Mouse (Mus musculus) MEL (cell line): ENCODE results near the gene Ctsa. TPM values are rescaled to one million over a fixed set of nuclear protein-coding genes. Genes with fewer than 3 reads are reported as not detected.
A peak's percentile ranks its signal among the peaks of the same experiment; 100 is the strongest.

Experiments used
- DNase-seq: peaks from one replicate; pipeline ENCODE4 v3.0.0; 2011; ENCODE audit warnings: low read depth, low spot score
- H3K27ac ChIP-seq: 2 replicates; pipeline ENCODE4 v1.5.1; 2012; ENCODE audit warnings: low read depth, mild to moderate bottlenecking, control low read depth, low read length, moderate library complexity; ENCODE audit not compliant: control insufficient read depth
- H3K27me3 ChIP-seq, 2 experiments: fragments of 150-350 bp in 1 of 2; sonication (generic) in 1 of 2; 2 replicates each; pipeline ENCODE4 v1.6.1; 2012; ENCODE audit warnings: low read length in 2 of 2, mild to moderate bottlenecking in 2 of 2, improper control_type of control experiment in 1 of 2, moderate library complexity in 1 of 2; ENCODE audit not compliant: insufficient read depth in 2 of 2, control insufficient read depth in 1 of 2
- H3K36me3 ChIP-seq, 2 experiments: 2 replicates each; pipeline ENCODE4 v1.6.1; 2012 to 2014; ENCODE audit warnings: low read length in 2 of 2, improper control_type of control experiment in 1 of 2, inconsistent platforms in 1 of 2, mild to moderate bottlenecking in 1 of 2; ENCODE audit not compliant: insufficient read depth in 2 of 2, control insufficient read depth in 1 of 2
- H3K4me1 ChIP-seq, 2 experiments: fragments of 150-350 bp in 1 of 2; sonication (generic) in 1 of 2; 2 replicates each; pipeline ENCODE4 v1.6.1; 2012; ENCODE audit warnings: low read length in 2 of 2, improper control_type of control experiment in 1 of 2, mild to moderate bottlenecking in 1 of 2; ENCODE audit not compliant: insufficient read depth in 2 of 2, control insufficient read depth in 1 of 2
- H3K4me3 ChIP-seq, 2 experiments: fragments of 150-350 bp in 1 of 2; sonication (generic) in 1 of 2; 2 replicates each; pipeline ENCODE4 v1.5.1; 2012; ENCODE audit warnings: low read depth in 2 of 2, low read length in 2 of 2, mild to moderate bottlenecking in 2 of 2, moderate library complexity in 2 of 2, control low read depth in 1 of 2, improper control_type of control experiment in 1 of 2; ENCODE audit not compliant: control insufficient read depth in 1 of 2, insufficient read depth in 1 of 2
- H3K79me2 ChIP-seq: 2 replicates; pipeline ENCODE4 v1.6.1; 2012; ENCODE audit warnings: mild to moderate bottlenecking, low read length, moderate library complexity; ENCODE audit not compliant: control insufficient read depth, poor library complexity, insufficient read depth
- H3K9ac ChIP-seq: 2 replicates; pipeline ENCODE4 v1.6.1; 2012; ENCODE audit warnings: low read depth, mild to moderate bottlenecking, control low read depth, low read length, moderate library complexity; ENCODE audit not compliant: control insufficient read depth, poor library complexity, severe bottlenecking
- H3K9me3 ChIP-seq: fragments of 150-350 bp; sonication (generic); replicated peaks from 2 replicates; pipeline ENCODE4 v1.6.1; 2012; ENCODE audit warnings: mild to moderate bottlenecking, low read length, improper control_type of control experiment, moderate library complexity; ENCODE audit not compliant: insufficient read depth
- BHLHE40 ChIP-seq: IDR thresholded peaks from 2 replicates; pipeline ENCODE4 v1.6.1; 2012; ENCODE audit warnings: low read depth, mild to moderate bottlenecking, inconsistent platforms, low read length, improper control_type of control experiment, borderline replicate concordance
- CHD1 ChIP-seq: IDR thresholded peaks from 2 replicates; pipeline ENCODE4 v1.6.1; 2012; ENCODE audit warnings: low read depth, mild to moderate bottlenecking, inconsistent platforms, low read length, improper control_type of control experiment
- CHD2 ChIP-seq: IDR thresholded peaks from 2 replicates; pipeline ENCODE4 v1.6.1; 2011; ENCODE audit warnings: low read length, improper control_type of control experiment
- CTCF ChIP-seq, 3 experiments: IDR thresholded peaks in 2 of 3; conservative IDR thresholded peaks in 1 of 3; 2 replicates each; pipeline ENCODE4 v1.5.1; 2011 to 2012; ENCODE audit warnings: low read length in 3 of 3, low read depth in 2 of 3, mild to moderate bottlenecking in 2 of 3, improper control_type of control experiment in 1 of 3, inconsistent platforms in 1 of 3, mixed read lengths in 1 of 3, moderate library complexity in 1 of 3; ENCODE audit not compliant: control insufficient read depth in 1 of 3, insufficient read depth in 1 of 3, poor library complexity in 1 of 3, severe bottlenecking in 1 of 3
- E2F4 ChIP-seq: IDR thresholded peaks from 2 replicates; pipeline ENCODE4 v1.6.1; 2011; ENCODE audit warnings: low read depth, low read length, improper control_type of control experiment, borderline replicate concordance
- EP300 ChIP-seq, 2 experiments: IDR thresholded peaks; 2 replicates each; pipeline ENCODE4 v1.6.1; 2011; ENCODE audit warnings: improper control_type of control experiment in 2 of 2, low read length in 2 of 2, low read depth in 1 of 2, mild to moderate bottlenecking in 1 of 2
- GATA1 ChIP-seq: IDR thresholded peaks from 2 replicates; pipeline ENCODE4 v1.6.1; 2011; ENCODE audit warnings: low read depth, low read length, improper control_type of control experiment
- HCFC1 ChIP-seq: IDR thresholded peaks from 2 replicates; pipeline ENCODE4 v1.6.1; 2012; ENCODE audit warnings: low read depth, mild to moderate bottlenecking, inconsistent platforms, low read length, improper control_type of control experiment, moderate library complexity
- JUND ChIP-seq: IDR thresholded peaks from 2 replicates; pipeline ENCODE4 v1.6.1; 2011; ENCODE audit warnings: low read depth, mild to moderate bottlenecking, improper control_type of control experiment, low read length
- MAFK ChIP-seq: IDR thresholded peaks from 2 replicates; pipeline ENCODE4 v1.6.1; 2011; ENCODE audit warnings: low read depth, mild to moderate bottlenecking, low read length, improper control_type of control experiment, borderline replicate concordance
- MAX ChIP-seq: IDR thresholded peaks from 2 replicates; pipeline ENCODE4 v1.6.1; 2011; ENCODE audit warnings: low read length, improper control_type of control experiment
- MEF2A ChIP-seq: IDR thresholded peaks from 2 replicates; pipeline ENCODE4 v1.6.1; 2014; ENCODE audit warnings: low read depth, mild to moderate bottlenecking, inconsistent platforms, low read length, improper control_type of control experiment; ENCODE audit not compliant: poor library complexity, insufficient replicate concordance, severe bottlenecking; ENCODE audit errors: extremely low read depth
- MXI1 ChIP-seq: IDR thresholded peaks from 2 replicates; pipeline ENCODE4 v1.6.1; 2011; ENCODE audit warnings: mild to moderate bottlenecking, low read depth, low read length, improper control_type of control experiment
- MYB ChIP-seq: IDR thresholded peaks from 2 replicates; pipeline ENCODE4 v1.6.1; 2011; ENCODE audit warnings: mild to moderate bottlenecking, low read depth, low read length, improper control_type of control experiment
- MYC ChIP-seq: IDR thresholded peaks from 2 replicates; pipeline ENCODE4 v1.6.1; 2011; ENCODE audit warnings: low read depth, mild to moderate bottlenecking, low read length, improper control_type of control experiment, moderate library complexity
- POLR2A ChIP-seq, 2 experiments: IDR thresholded peaks; 2 replicates each; pipeline ENCODE4 v1.6.1; 2011 to 2012; ENCODE audit warnings: low read length in 2 of 2, mild to moderate bottlenecking in 2 of 2, control low read depth in 1 of 2, improper control_type of control experiment in 1 of 2, low read depth in 1 of 2, moderate library complexity in 1 of 2; ENCODE audit not compliant: control insufficient read depth in 1 of 2, insufficient read depth in 1 of 2, poor library complexity in 1 of 2
- POLR2AphosphoS2 ChIP-seq: IDR thresholded peaks from 2 replicates; pipeline ENCODE4 v1.6.1; 2011; ENCODE audit warnings: low read length, improper control_type of control experiment
- POLR2AphosphoS5 ChIP-seq: IDR thresholded peaks from 2 replicates; pipeline ENCODE4 v1.6.1; 2012; ENCODE audit warnings: low read depth, borderline replicate concordance, mild to moderate bottlenecking, inconsistent platforms, low read length, moderate library complexity, mixed read lengths
- RCOR1 ChIP-seq: IDR thresholded peaks from 2 replicates; pipeline ENCODE4 v1.6.1; 2012; ENCODE audit warnings: low read depth, mild to moderate bottlenecking, inconsistent platforms, low read length, improper control_type of control experiment
- SMC3 ChIP-seq: IDR thresholded peaks from 2 replicates; pipeline ENCODE4 v1.6.1; 2011; ENCODE audit warnings: low read depth, low read length, improper control_type of control experiment
- TAL1 ChIP-seq: IDR thresholded peaks from 2 replicates; pipeline ENCODE4 v1.6.1; 2012; ENCODE audit warnings: mild to moderate bottlenecking, inconsistent platforms, low read length, moderate library complexity, mixed read lengths
- TBP ChIP-seq: IDR thresholded peaks from 2 replicates; pipeline ENCODE4 v1.8.0; 2011; ENCODE audit warnings: low read depth, low read length, improper control_type of control experiment
- TCF12 ChIP-seq: IDR thresholded peaks from 2 replicates; pipeline ENCODE4 v1.6.1; 2014; ENCODE audit warnings: low read depth, mild to moderate bottlenecking, inconsistent platforms, low read length, improper control_type of control experiment, moderate library complexity
- USF1 ChIP-seq: IDR thresholded peaks from 2 replicates; pipeline ENCODE4 v1.6.1; 2014; ENCODE audit warnings: low read depth, mild to moderate bottlenecking, inconsistent platforms, low read length, improper control_type of control experiment, moderate library complexity
- USF2 ChIP-seq, 2 experiments: IDR thresholded peaks; 2 replicates each; pipeline ENCODE4 v1.6.1; 2011 to 2012; ENCODE audit warnings: improper control_type of control experiment in 2 of 2, low read length in 2 of 2, borderline replicate concordance in 1 of 2, inconsistent platforms in 1 of 2, low read depth in 1 of 2, mild to moderate bottlenecking in 1 of 2; ENCODE audit not compliant: insufficient read depth in 1 of 2
- polyA plus RNA-seq, 2 experiments: library from polyadenylated mRNA; stranded (reverse) in 1 of 2; unstranded in 1 of 2; fragments of >175 nt in 1 of 2; fragments of >200 nt in 1 of 2; gene quantifications; 2 replicates each; pipeline versions ENCODE4 v1.2.1 to v1.2.4; 2012; ENCODE audit warnings: low replicate concordance in 2 of 2, low read depth in 1 of 2; ENCODE audit not compliant: insufficient read length in 2 of 2, insufficient read depth in 1 of 2, missing spikeins in 1 of 2
- total RNA-seq: library from RNA; depleted of rRNA; stranded (reverse); fragments of 300-350 nt; gene quantifications from 2 replicates; pipeline ENCODE4 v1.2.3, GENCODE M21; 2012

Ctsa gene
- total and polyA plus RNA-seq, 3 experiments: 50.5 to 87.7 TPM; not detected in 1

DNA sequence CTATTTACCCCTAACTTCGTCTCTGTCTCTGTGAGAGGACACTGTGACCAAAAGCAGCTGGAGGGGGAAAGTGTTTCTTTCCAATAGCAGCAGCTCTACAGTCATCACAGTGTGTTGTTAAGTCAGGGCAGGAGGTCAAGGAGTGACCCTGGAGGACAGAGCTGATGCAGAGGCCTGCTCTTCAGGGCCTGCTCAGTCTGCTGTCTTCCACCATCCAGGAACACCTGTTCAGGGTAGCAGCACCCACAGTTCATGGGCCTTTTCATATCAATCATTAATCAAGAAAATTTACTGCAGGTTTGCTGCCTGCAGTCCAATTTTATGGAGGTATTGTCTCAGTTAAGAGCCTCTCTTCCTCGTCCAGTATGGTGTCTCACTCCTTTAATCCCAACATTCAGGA is 19.1 kb upstream of the Ctsa start:
- TF ChIP-seq JUND (no peak), CHD2 (no peak), BHLHE40 (no peak), CTCF (IDR thresholded peaks at IDR 0.05 in 2 of 3, conservative IDR thresholded peaks at IDR 0.05 in 1 of 3; ENCODE audit: control insufficient read depth in 1 of 3, insufficient read depth in 1 of 3, low read depth in 2 of 3, low read length in 3 of 3, poor library complexity in 1 of 3, severe bottlenecking in 1 of 3) (no peak), MAX (no peak), HCFC1 (no peak), SMC3 (no peak)
- TF ChIP-seq, all 39 proteins: peak for 0
- H3K27me3 ChIP-seq: no peaks in the 10 kb centered on the region
- H3K36me3 ChIP-seq: peaks cover 0 to 7% of the 10 kb centered on the region in 2 experiments; a peak in 2 of 4 replicates

DNA sequence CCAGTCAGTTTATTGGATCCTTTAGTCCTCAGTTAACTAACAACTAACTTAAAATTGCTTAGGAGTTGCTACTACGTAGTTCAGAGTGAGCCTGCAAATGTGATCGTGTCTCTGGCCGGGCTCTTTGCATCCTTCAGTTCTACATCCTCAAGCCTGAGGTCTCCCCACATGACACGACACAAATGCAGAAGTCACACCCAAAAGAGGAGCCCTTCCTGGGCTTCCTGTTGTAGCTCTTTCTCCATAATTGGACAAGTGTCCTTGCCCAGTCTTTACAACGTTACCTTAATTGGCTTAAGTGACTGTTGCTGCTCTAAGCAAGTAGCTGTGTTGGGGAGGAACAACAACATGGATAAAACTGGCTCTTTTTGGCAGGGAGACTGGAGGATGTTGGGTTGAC is 17.3 kb upstream of the Ctsa start:
- TF ChIP-seq BHLHE40: 0 out of 2 replicates have a peak, but pooled peaks have one; percentile 10
- TF ChIP-seq MAX: peak; percentile 32; the same call in 1 of the 2 replicates
- TF ChIP-seq MYB: 0 out of 2 replicates have a peak, but pooled peaks have one; percentile 19
- no peak for TF ChIP-seq POLR2AphosphoS2
- TF ChIP-seq TCF12: 0 out of 2 replicates have a peak, but pooled peaks have one; percentile 16
- no peak for TF ChIP-seq RCOR1
- TF ChIP-seq MYC: 0 out of 2 replicates have a peak, but pooled peaks have one; percentile 30
- 0 out of 2 replicates have a peak, but pooled peaks have one; percentile 47 for TF ChIP-seq USF1
- TF ChIP-seq TBP: peak; percentile 89
- peak; percentile 58; the same call in 1 of the 2 replicates for TF ChIP-seq MXI1
- peak; percentile 79 for DNase-seq
- Histone ChIP-seq H3K4me3 (peak overlapping the region; percentile 37 to 42), H3K36me3 (peaks cover 0 to 7% of the 10 kb centered on the region in 2 experiments; a peak in 2 of 4 replicates), H3K9ac (peak overlapping the region; percentile 41), H3K27ac (peak overlapping the region; percentile 80), H3K27me3 (no peaks in the 10 kb centered on the region), H3K79me2 (no peaks in the 10 kb centered on the region), H3K9me3 (no peaks in the 10 kb centered on the region), H3K4me1 (peaks cover 6 to 10% of the 10 kb centered on the region in 2 experiments)

More for the DNA sequence above, 19.1 kb upstream of the Ctsa start:
- no peak for DNase-seq
- no peak overlapping the region for H3K27ac ChIP-seq
- no peak overlapping the region for H3K9ac ChIP-seq
- H3K9me3 ChIP-seq: no peaks in the 10 kb centered on the region
- H3K4me1 ChIP-seq: peaks cover 6 to 10% of the 10 kb centered on the region in 2 experiments
- no peaks in the 10 kb centered on the region for H3K79me2 ChIP-seq
- H3K4me3 ChIP-seq: no peak overlapping the region

DNA sequence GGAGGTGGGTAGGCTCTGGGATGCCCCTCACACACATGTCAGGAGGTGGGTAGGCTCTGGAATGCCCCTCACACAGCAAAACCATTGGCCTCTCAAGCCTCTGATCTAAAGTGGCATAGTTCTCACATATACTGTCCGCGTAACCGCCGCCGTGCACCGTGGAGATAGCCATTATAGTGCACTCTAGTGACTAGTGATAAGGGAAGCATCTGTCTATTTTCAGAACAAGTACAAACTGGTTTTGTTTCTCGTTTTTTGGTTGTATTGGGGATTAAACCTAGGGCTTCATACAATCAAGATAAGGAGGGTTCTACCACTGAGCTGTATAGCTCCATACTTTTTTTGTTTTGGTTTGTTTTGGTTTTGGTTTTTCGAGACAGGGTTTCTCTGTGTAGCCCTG is 16.9 kb upstream of the Ctsa start:
- Histone ChIP-seq H3K4me3 (peak overlapping the region; percentile 37 to 42), H3K9ac (peak overlapping the region; percentile 41), H3K27me3 (no peaks in the 10 kb centered on the region), H3K79me2 (no peaks in the 10 kb centered on the region), H3K27ac (peak overlapping the region; percentile 80), H3K9me3 (no peaks in the 10 kb centered on the region), H3K36me3 (peaks cover 0 to 7% of the 10 kb centered on the region in 2 experiments; a peak in 2 of 4 replicates), H3K4me1 (peaks cover 6 to 10% of the 10 kb centered on the region in 2 experiments)
- DNase-seq: peak; percentile 82
- TF ChIP-seq E2F4 (no peak), CHD1 (no peak), TAL1 (peak; percentile 77), POLR2A (IDR thresholded peaks at IDR 0.05; ENCODE audit: control insufficient read depth in 1 of 2, insufficient read depth in 1 of 2, low read depth in 1 of 2, low read length in 2 of 2, poor library complexity in 1 of 2) (no peak), MYC (no peak), GATA1 (peak; percentile 86), MAFK (no peak), USF2 (IDR thresholded peaks at IDR 0.05; ENCODE audit: borderline replicate concordance in 1 of 2, insufficient read depth in 1 of 2, low read depth in 1 of 2, low read length in 2 of 2) (no peak), EP300 (IDR thresholded peaks at IDR 0.05; ENCODE audit: low read depth in 1 of 2, low read length in 2 of 2) (peak; percentile 44 to 76), RCOR1 (no peak), HCFC1 (no peak), TCF12 (peak; percentile 74), MEF2A (peak; percentile 83; the same call in 1 of the 2 replicates), POLR2AphosphoS5 (no peak)
